Mouse (Mus musculus) cerebellum, postnatal 36 days (tissue): ENCODE measurements around the gene Trp53rkb.
A peak's percentile ranks its signal among the peaks of the same experiment; 100 is the strongest.
"Not testable (repeated sequence)": the region's sequence is repeated elsewhere in the genome, so short reads cannot be mapped to it uniquely, and the experiment has no call there.

Source experiments
- DNase-seq, 2 experiments: peaks; one replicate each; pipeline ENCODE4 v3.0.0; 2021 to 2022; ENCODE audit warnings: mixed read lengths in 2 of 2

Trp53rkb gene

GRCm38 (mm10) chr2:166792355-166792754, at the start of gene Trp53rkb:
Trp53rkb (plus strand) TSS chr2:166792531.
- no peak for DNase-seq

GRCm38 (mm10) chr2:166743504-166743903, 48.8 kb upstream of the Trp53rkb start:
- DNase-seq, result no peak

- DNase-seq, result peak; percentile 8 to 15
Measured at GRCm38 (mm10) chr2:166744433-166744832, 47.9 kb upstream of the Trp53rkb start.

GRCm38 (mm10) chr2:166745849-166746248, 46.5 kb upstream of the Trp53rkb start:
- no peak for DNase-seq

- not testable (repeated sequence) for DNase-seq
Measured at GRCm38 (mm10) chr2:166746261-166746913, 45.9 kb upstream of the Trp53rkb start.

- DNase-seq, result no peak
Measured at GRCm38 (mm10) chr2:166750620-166751191, 41.6 kb upstream of the Trp53rkb start.

GRCm38 (mm10) chr2:166754194-166754593, 38.1 kb upstream of the Trp53rkb start:
- DNase-seq, result no peak

- DNase-seq, result no peak
Measured at GRCm38 (mm10) chr2:166754760-166755159, 37.6 kb upstream of the Trp53rkb start.

GRCm38 (mm10) chr2:166757969-166758368, 34.4 kb upstream of the Trp53rkb start:
- no peak for DNase-seq

GRCm38 (mm10) chr2:166764051-166764450, 28.3 kb upstream of the Trp53rkb start:
- DNase-seq, result no peak

GRCm38 (mm10) chr2:166767591-166767990, 24.7 kb upstream of the Trp53rkb start:
- DNase-seq, result no peak

GRCm38 (mm10) chr2:166771396-166771795, 20.9 kb upstream of the Trp53rkb start:
- no peak for DNase-seq

- DNase-seq, result no peak
Measured at GRCm38 (mm10) chr2:166773587-166773986, 18.7 kb upstream of the Trp53rkb start.

GRCm38 (mm10) chr2:166774275-166774674, 18.1 kb upstream of the Trp53rkb start:
- DNase-seq, result no peak

GRCm38 (mm10) chr2:166775357-166775893, 16.9 kb upstream of the Trp53rkb start:
- DNase-seq, result no peak

- DNase-seq, result no peak
Measured at GRCm38 (mm10) chr2:166776272-166776671, 16.1 kb upstream of the Trp53rkb start.

GRCm38 (mm10) chr2:166779956-166780355, 12.4 kb upstream of the Trp53rkb start:
- DNase-seq, result no peak

- peak; percentile 75 to 86 for DNase-seq
Measured at GRCm38 (mm10) chr2:166780980-166781578, 11.3 kb upstream of the Trp53rkb start.

- no peak for DNase-seq
Measured at GRCm38 (mm10) chr2:166784376-166784775, 8.0 kb upstream of the Trp53rkb start.

- DNase-seq, result peak; percentile 92
Measured at GRCm38 (mm10) chr2:166786353-166787004, 5.9 kb upstream of the Trp53rkb start.

GRCm38 (mm10) chr2:166791738-166792137, 593 bp upstream of the Trp53rkb start:
- DNase-seq, result peak in 1 of 2 experiments; percentile 21

GRCm38 (mm10) chr2:166793542-166794214, 1.3 kb downstream of the Trp53rkb start:
- DNase-seq, result peak; percentile 86 to 87
